Mouse (Mus musculus) hindbrain, postnatal 0 days (tissue): ENCODE results near the gene Arid1a. TPM values are rescaled to one million over a fixed set of nuclear protein-coding genes. Genes with fewer than 3 reads are reported as not detected.

Experiments
- ATAC-seq: fragments of 200-750 bp; cut with Nextera tagmentation; 2 replicates; pipeline ENCODE4 v1.8.0; 2017; ENCODE audit warnings: mild to moderate bottlenecking, moderate TSS enrichment, moderate library complexity
- DNase-seq: peaks from one replicate; pipeline ENCODE4 v3.0.0-alpha.2; 2015; ENCODE audit warnings: low spot score
- H3K27ac ChIP-seq: fragments of 300-500 bp; sonication (generic); 2 replicates; pipeline ENCODE4 v1.5.1; 2014; ENCODE audit warnings: mild to moderate bottlenecking
- H3K27me3 ChIP-seq: fragments of 300-500 bp; sonication (generic); 2 replicates; pipeline ENCODE4 v1.6.1; 2014; ENCODE audit warnings: low read length, mixed read lengths; ENCODE audit not compliant: insufficient read depth
- H3K36me3 ChIP-seq: fragments of 300-500 bp; sonication (generic); 2 replicates; pipeline ENCODE4 v1.6.1; 2014; ENCODE audit warnings: low read length, mixed read lengths; ENCODE audit not compliant: insufficient read depth
- H3K4me1 ChIP-seq: fragments of 300-500 bp; sonication (generic); 2 replicates; pipeline ENCODE4 v1.6.1; 2014; ENCODE audit warnings: antibody characterized with exemption, low read length, mixed read lengths; ENCODE audit not compliant: insufficient read depth
- H3K4me2 ChIP-seq: fragments of 300-500 bp; sonication (generic); 2 replicates; pipeline ENCODE4 v1.6.1; 2014; ENCODE audit warnings: low read depth, mild to moderate bottlenecking, low read length, moderate library complexity, mixed read lengths
- H3K4me3 ChIP-seq: fragments of 300-500 bp; sonication (generic); 2 replicates; pipeline ENCODE4 v1.5.1; 2014; ENCODE audit warnings: low read length
- H3K9ac ChIP-seq: fragments of 300-500 bp; sonication (generic); replicated peaks from 2 replicates; pipeline ENCODE4 v1.6.1; 2014; ENCODE audit warnings: mild to moderate bottlenecking, low read length, moderate library complexity, mixed read lengths
- H3K9me3 ChIP-seq: fragments of 300-500 bp; sonication (generic); 2 replicates; pipeline ENCODE4 v1.6.1; 2016; ENCODE audit warnings: low read length, mixed read lengths
- CTCF ChIP-seq: IDR thresholded peaks from 2 replicates; pipeline ENCODE4 v1.5.1; 2016; ENCODE audit warnings: antibody characterized with exemption, control low read depth, low read depth
- WGBS: fragments of 180-500 bp; shearing (Covaris S2); extraction: QIAGEN DNeasy Blood & Tissue Kit; methylation state at CpG from one replicate; pipeline ENCODE4 v1.1.7; 2014; 5-methylcytosine and 5-hydroxymethylcytosine counted together
- polyA plus RNA-seq: library from polyadenylated mRNA; unstranded; fragments of >200 nt; fragmentation: Nextera tagmentation; extraction: Ambion mirVana; gene quantifications from 2 replicates; pipeline ENCODE4 v1.2.1, GENCODE M21; 2015
- total RNA-seq: library from RNA; depleted of rRNA; stranded (reverse); fragments of >200 nt; gene quantifications from 2 replicates; pipeline ENCODE4 v1.2.3, GENCODE M21; 2014; rRNA removed

The Arid1a gene
- total RNA-seq = 54.1 and 59.1 TPM in 2 replicates
- polyA plus RNA-seq = 17.6 and 17.7 TPM in 2 replicates

- DNase-seq = peak; percentile 95
- under 1% methylated on average over 40 of the region's 40 CpGs for WGBS
Measured at GRCm38 (mm10) chr4:133756514-133757268, at the start of gene Arid1a. Gene Arid1a (minus strand): TSS chr4:133756769.

GRCm38 (mm10) chr4:133804401-133805263 is 48.1 kb upstream of the Arid1a start:
- TF ChIP-seq CTCF = no peak
- Histone ChIP-seq H3K4me2 (no peak overlapping the region), H3K4me1 (no peaks in the 10 kb centered on the region), H3K4me3 (no peak overlapping the region), H3K36me3 (no peaks in the 10 kb centered on the region), H3K9ac (no peak overlapping the region), H3K9me3 (no peaks in the 10 kb centered on the region), H3K27me3 (no peaks in the 10 kb centered on the region), H3K27ac (no peak overlapping the region)
- 78% methylated on average over 15 of the region's 15 CpGs for WGBS
- no peak for ATAC-seq
- DNase-seq = no peak

More at GRCm38 (mm10) chr4:133756514-133757268, at the start of gene Arid1a:
- no peaks in the 10 kb centered on the region for H3K36me3 ChIP-seq
- peak; percentile 66 for ATAC-seq
- no peak for TF ChIP-seq CTCF
- H3K27ac ChIP-seq = peak within 1 kb of the TSS; percentile 98
- no peaks in the 10 kb centered on the region for H3K27me3 ChIP-seq
- peak within 1 kb of the TSS; percentile 100 for H3K9ac ChIP-seq
- H3K4me2 ChIP-seq = peak within 1 kb of the TSS; percentile 90
- peaks cover 17% of the 10 kb centered on the region for H3K4me1 ChIP-seq
- no peaks in the 10 kb centered on the region for H3K9me3 ChIP-seq
- peak within 1 kb of the TSS; percentile 56 for H3K4me3 ChIP-seq

GRCm38 (mm10) chr4:133800589-133800988 is 44.0 kb upstream of the Arid1a start:
- Histone ChIP-seq H3K4me1 (no peaks in the 10 kb centered on the region), H3K9me3 (no peaks in the 10 kb centered on the region), H3K27ac (no peak overlapping the region), H3K36me3 (no peaks in the 10 kb centered on the region), H3K27me3 (no peaks in the 10 kb centered on the region), H3K4me2 (no peak overlapping the region), H3K9ac (no peak overlapping the region), H3K4me3 (no peak overlapping the region)
- 27% methylated on average over 6 of the region's 6 CpGs for WGBS
- ATAC-seq (no peak), DNase-seq (no peak)
- TF ChIP-seq CTCF = no peak

- 91% methylated on average over 3 of the region's 3 CpGs for WGBS
Measured at GRCm38 (mm10) chr4:133793269-133793668, 36.7 kb upstream of the Arid1a start.

GRCm38 (mm10) chr4:133774570-133775554 is 18.3 kb upstream of the Arid1a start:
- WGBS = 69% methylated on average over 21 of the region's 21 CpGs
- Histone ChIP-seq H3K4me2 (no peak overlapping the region), H3K27me3 (no peaks in the 10 kb centered on the region), H3K9ac (no peak overlapping the region), H3K36me3 (no peaks in the 10 kb centered on the region), H3K4me1 (no peaks in the 10 kb centered on the region), H3K4me3 (no peak overlapping the region), H3K27ac (no peak overlapping the region), H3K9me3 (no peaks in the 10 kb centered on the region)
- DNase-seq = peak; percentile 94
- no peak for ATAC-seq
- TF ChIP-seq CTCF = peak; percentile 81

More at GRCm38 (mm10) chr4:133793269-133793668, 36.7 kb upstream of the Arid1a start:
- ATAC-seq (no peak), DNase-seq (no peak)
- H3K27ac ChIP-seq = no peak overlapping the region
- H3K4me3 ChIP-seq = no peak overlapping the region
- no peak for TF ChIP-seq CTCF
- no peaks in the 10 kb centered on the region for H3K36me3 ChIP-seq
- H3K27me3 ChIP-seq = no peaks in the 10 kb centered on the region
- H3K9me3 ChIP-seq = no peaks in the 10 kb centered on the region
- H3K4me1 ChIP-seq = no peaks in the 10 kb centered on the region
- no peak overlapping the region for H3K4me2 ChIP-seq
- H3K9ac ChIP-seq = no peak overlapping the region

GRCm38 (mm10) chr4:133769157-133769556 is 12.6 kb upstream of the Arid1a start:
- H3K4me1 ChIP-seq = no peaks in the 10 kb centered on the region
- no peak for TF ChIP-seq CTCF
- no peak for ATAC-seq
- WGBS = 87% methylated on average over 3 of the region's 3 CpGs
- no peak overlapping the region for H3K4me2 ChIP-seq
- DNase-seq = no peak
- H3K9me3 ChIP-seq = no peaks in the 10 kb centered on the region
- H3K9ac ChIP-seq = no peak overlapping the region
- no peak overlapping the region for H3K4me3 ChIP-seq
- H3K36me3 ChIP-seq = no peaks in the 10 kb centered on the region
- no peak overlapping the region for H3K27ac ChIP-seq
- H3K27me3 ChIP-seq = no peaks in the 10 kb centered on the region
